Mouse (Mus musculus): ENCODE results near the gene Camsap1. TPM values are rescaled to one million over a fixed set of nuclear protein-coding genes. Genes with fewer than 3 reads are reported as not detected.

The Camsap1 gene
- polyA plus RNA-seq, 1 experiment from 2014 or later, result 3.1 TPM

GRCm38 (mm10) chr2:25931249-25931859, 51.7 kb downstream of the Camsap1 start:
- H3K36me3 ChIP-seq (replicated peaks; ENCODE audit: insufficient read depth, low read length), result peaks cover 47% of the 10 kb centered on the region
- no peak overlapping the region for H3K9ac ChIP-seq (replicated peaks)
- peak; percentile 65 for DNase-seq
- TF ChIP-seq EP300 (IDR thresholded peaks at IDR 0.05; ENCODE audit: low read depth) (no peak), CTCF (IDR thresholded peaks at IDR 0.05; ENCODE audit: low read depth) (peak; percentile 68)
- H3K9me3 ChIP-seq (ENCODE audit: low read length), result no peaks in the 10 kb centered on the region
- H3K4me3 ChIP-seq (ENCODE audit: low read depth, low read length), result no peak overlapping the region
- no peak overlapping the region for H3K4me2 ChIP-seq (ENCODE audit: low read depth, low read length)
- no peaks in the 10 kb centered on the region for H3K4me1 ChIP-seq (ENCODE audit: insufficient read depth)
- no peak overlapping the region for H3K27ac ChIP-seq (ENCODE audit: low read depth)
- ATAC-seq, result no peak
- WGBS (ENCODE audit: insufficient replicate concordance), result 81% methylated on average over 6 of the region's 6 CpGs
- no peaks in the 10 kb centered on the region for H3K27me3 ChIP-seq (ENCODE audit: insufficient read depth, low read length)

GRCm38 (mm10) chr2:25927821-25928220, 55.3 kb downstream of the Camsap1 start:
- ATAC-seq, result no peak
- no peaks in the 10 kb centered on the region for H3K9me3 ChIP-seq (ENCODE audit: low read length)
- H3K36me3 ChIP-seq (replicated peaks; ENCODE audit: insufficient read depth, low read length), result peaks cover 16% of the 10 kb centered on the region
- no peak overlapping the region for H3K9ac ChIP-seq (replicated peaks)
- no peak overlapping the region for H3K27ac ChIP-seq (ENCODE audit: low read depth)
- H3K4me3 ChIP-seq (ENCODE audit: low read depth, low read length), result no peak overlapping the region
- no peaks in the 10 kb centered on the region for H3K27me3 ChIP-seq (ENCODE audit: insufficient read depth, low read length)
- 88% methylated on average over 7 of the region's 7 CpGs for WGBS (ENCODE audit: insufficient replicate concordance)
- no peak for TF ChIP-seq CTCF (IDR thresholded peaks at IDR 0.05; ENCODE audit: low read depth)
- TF ChIP-seq EP300 (IDR thresholded peaks at IDR 0.05; ENCODE audit: low read depth), result no peak
- no peaks in the 10 kb centered on the region for H3K4me1 ChIP-seq (ENCODE audit: insufficient read depth)
- no peak overlapping the region for H3K4me2 ChIP-seq (ENCODE audit: low read depth, low read length)
- DNase-seq, result no peak

GRCm38 (mm10) chr2:25924934-25925333, 58.1 kb downstream of the Camsap1 start:
- Histone ChIP-seq H3K9ac (replicated peaks) (no peak overlapping the region), H3K4me3 (ENCODE audit: low read depth, low read length) (no peak overlapping the region), H3K4me1 (ENCODE audit: insufficient read depth) (no peaks in the 10 kb centered on the region), H3K9me3 (ENCODE audit: low read length) (no peaks in the 10 kb centered on the region), H3K36me3 (replicated peaks; ENCODE audit: insufficient read depth, low read length) (no peaks in the 10 kb centered on the region; the same call in 1 of the 2 replicates), H3K4me2 (ENCODE audit: low read depth, low read length) (no peak overlapping the region), H3K27ac (ENCODE audit: low read depth) (no peak overlapping the region), H3K27me3 (ENCODE audit: insufficient read depth, low read length) (no peaks in the 10 kb centered on the region)
- DNase-seq, result no peak
- no peak for TF ChIP-seq EP300 (IDR thresholded peaks at IDR 0.05; ENCODE audit: low read depth)
- TF ChIP-seq CTCF (IDR thresholded peaks at IDR 0.05; ENCODE audit: low read depth), result no peak
- WGBS (ENCODE audit: insufficient replicate concordance), result 71% methylated on average over 4 of the region's 4 CpGs
- no peak for ATAC-seq

GRCm38 (mm10) chr2:25923799-25924198, 59.3 kb downstream of the Camsap1 start:
- Histone ChIP-seq H3K9me3 (ENCODE audit: low read length) (no peaks in the 10 kb centered on the region), H3K36me3 (replicated peaks; ENCODE audit: insufficient read depth, low read length) (no peaks in the 10 kb centered on the region), H3K4me3 (ENCODE audit: low read depth, low read length) (no peak overlapping the region), H3K27ac (ENCODE audit: low read depth) (no peak overlapping the region), H3K9ac (replicated peaks) (no peak overlapping the region), H3K4me1 (ENCODE audit: insufficient read depth) (no peaks in the 10 kb centered on the region), H3K4me2 (ENCODE audit: low read depth, low read length) (no peak overlapping the region), H3K27me3 (ENCODE audit: insufficient read depth, low read length) (no peaks in the 10 kb centered on the region)
- ATAC-seq (no peak), DNase-seq (no peak)
- TF ChIP-seq EP300 (IDR thresholded peaks at IDR 0.05; ENCODE audit: low read depth) (no peak), CTCF (IDR thresholded peaks at IDR 0.05; ENCODE audit: low read depth) (no peak)
- 81% methylated on average over 2 of the region's 2 CpGs for WGBS (ENCODE audit: insufficient replicate concordance)

- H3K4me3 ChIP-seq (ENCODE audit: low read depth, low read length), result no peak overlapping the region
- no peak overlapping the region for H3K4me2 ChIP-seq (ENCODE audit: low read depth, low read length)
- WGBS (ENCODE audit: insufficient replicate concordance), result 70% methylated on average over 3 of the region's 3 CpGs
- no peaks in the 10 kb centered on the region for H3K4me1 ChIP-seq (ENCODE audit: insufficient read depth)
- TF ChIP-seq CTCF (IDR thresholded peaks at IDR 0.05; ENCODE audit: low read depth) (no peak), EP300 (IDR thresholded peaks at IDR 0.05; ENCODE audit: low read depth) (no peak)
- no peak overlapping the region for H3K27ac ChIP-seq (ENCODE audit: low read depth)
- H3K36me3 ChIP-seq (replicated peaks; ENCODE audit: insufficient read depth, low read length), result no peaks in the 10 kb centered on the region
- ATAC-seq, result no peak
- H3K27me3 ChIP-seq (ENCODE audit: insufficient read depth, low read length), result no peaks in the 10 kb centered on the region
- H3K9ac ChIP-seq (replicated peaks), result no peak overlapping the region
- H3K9me3 ChIP-seq (ENCODE audit: low read length), result no peaks in the 10 kb centered on the region
- no peak for DNase-seq
These were observed 63.1 kb downstream of the Camsap1 start for GRCm38 (mm10) chr2:25919972-25920371.

GRCm38 (mm10) chr2:25918408-25918807, 64.7 kb downstream of the Camsap1 start:
- no peak overlapping the region for H3K4me2 ChIP-seq (ENCODE audit: low read depth, low read length)
- no peak overlapping the region for H3K4me3 ChIP-seq (ENCODE audit: low read depth, low read length)
- H3K36me3 ChIP-seq (replicated peaks; ENCODE audit: insufficient read depth, low read length), result no peaks in the 10 kb centered on the region
- no peaks in the 10 kb centered on the region for H3K4me1 ChIP-seq (ENCODE audit: insufficient read depth)
- ATAC-seq, result no peak
- H3K27ac ChIP-seq (ENCODE audit: low read depth), result no peak overlapping the region
- no peak for DNase-seq
- TF ChIP-seq CTCF (IDR thresholded peaks at IDR 0.05; ENCODE audit: low read depth), result no peak
- no peak for TF ChIP-seq EP300 (IDR thresholded peaks at IDR 0.05; ENCODE audit: low read depth)
- WGBS (ENCODE audit: insufficient replicate concordance), result 75% methylated on average over 2 of the region's 2 CpGs
- H3K27me3 ChIP-seq (ENCODE audit: insufficient read depth, low read length), result no peaks in the 10 kb centered on the region
- H3K9me3 ChIP-seq (ENCODE audit: low read length), result no peaks in the 10 kb centered on the region
- H3K9ac ChIP-seq (replicated peaks), result no peak overlapping the region

Data from liver, postnatal 0 days (tissue).